ENCODE assay signal across 9 mouse cellular contexts in the genomic region with DNA sequence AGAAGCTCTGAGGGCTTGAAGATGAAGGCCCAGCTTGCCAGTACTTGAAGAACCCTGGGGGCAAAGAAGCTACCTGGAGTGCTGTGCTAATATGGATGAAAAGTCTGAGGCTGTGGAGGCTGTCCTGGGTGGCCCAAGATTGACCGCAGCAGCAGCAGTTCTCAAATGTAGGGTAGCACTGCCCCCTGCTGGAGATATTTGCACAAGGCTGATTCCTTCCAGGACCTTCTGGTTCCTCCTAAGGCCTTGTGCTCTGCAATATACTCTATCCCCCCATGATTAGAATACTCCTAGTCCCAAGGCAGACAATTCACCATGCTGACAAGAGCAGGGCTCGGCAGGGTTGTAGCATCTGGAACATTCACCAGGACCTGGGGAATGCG.
A peak's percentile ranks its signal among the peaks of the same experiment; 100 is the strongest.
DNase-seq lines count a peak whose midpoint lies in the region; ATAC-seq and TF ChIP-seq lines count a peak whose summit lies in the region.
"Had no signal": no experiment of that assay in that cellular context is flagged by ENCODE, and none has a peak within 500 bp of the region (broad histone marks: within the 10 kb centered on the region; RNA-seq: fewer than 3 reads in every experiment).

No protein-coding gene starts in this region.

- no peak for TF ChIP-seq EP300 in ES-Bruce4 (IDR thresholded peaks at IDR 0.05; ENCODE audit: insufficient read depth, low read depth, low read length)

- no peak overlapping the region for H3K4me2 ChIP-seq in forebrain, embryonic 14.5 days (ENCODE audit: low read length)
- no peak overlapping the region for H3K4me2 ChIP-seq in lung, embryonic 14.5 days
- H3K4me2 ChIP-seq: heart, embryonic 13.5 days had no signal

- no peaks in the 10 kb centered on the region for H3K9me3 ChIP-seq in ES-Bruce4 (replicated peaks; ENCODE audit: control insufficient read depth, insufficient read depth, low read length, poor library complexity, severe bottlenecking)
- no peaks in the 10 kb centered on the region for H3K9me3 ChIP-seq in forebrain, embryonic 14.5 days (replicated peaks; ENCODE audit: control insufficient read depth, low read length)
- H3K9me3 ChIP-seq in lung, embryonic 14.5 days (ENCODE audit: low read depth, low read length) = no peaks in the 10 kb centered on the region
- H3K9me3 ChIP-seq: heart, embryonic 13.5 days had no signal

- no peak for TF ChIP-seq POLR2A in ES-Bruce4 (IDR thresholded peaks at IDR 0.05; ENCODE audit: insufficient read depth, low read length)

- intact Hi-C loops in heart, postnatal 25 days (cut with DNase I) = loop anchor here (1.0 to 10.0 kb wide), 4 partner anchors 66 to 480 kb away; no protein-coding TSS in a partner anchor

- no peak overlapping the region for H3K4me3 ChIP-seq in ES-Bruce4 (ENCODE audit: low read depth, low read length)
- no peak overlapping the region for H3K4me3 ChIP-seq in forebrain, embryonic 14.5 days (ENCODE audit: low read depth, low read length)
- H3K4me3 ChIP-seq in lung, embryonic 14.5 days (ENCODE audit: low read depth, low read length) = no peak overlapping the region
- H3K4me3 ChIP-seq: heart, embryonic 13.5 days had no signal

- no peaks in the 10 kb centered on the region for H3K27me3 ChIP-seq in ES-Bruce4 (ENCODE audit: control insufficient read depth, insufficient read depth, low read length, poor library complexity, severe bottlenecking)
- no peaks in the 10 kb centered on the region for H3K27me3 ChIP-seq in forebrain, embryonic 14.5 days (replicated peaks; ENCODE audit: control insufficient read depth, insufficient read depth, low read length)
- H3K27me3 ChIP-seq in lung, embryonic 14.5 days (ENCODE audit: insufficient read depth, low read length) = no peaks in the 10 kb centered on the region

- peak; percentile 80 for TF ChIP-seq CTCF in ES-Bruce4 (IDR thresholded peaks at IDR 0.05; ENCODE audit: low read depth, low read length)
- peak; percentile 92 for TF ChIP-seq CTCF in lung, embryonic 14.5 days (IDR thresholded peaks at IDR 0.05; ENCODE audit: low read depth)

- no peak overlapping the region for H3K9ac ChIP-seq in ES-Bruce4 (ENCODE audit: low read depth, poor library complexity, severe bottlenecking)
- no peak overlapping the region for H3K9ac ChIP-seq in forebrain, embryonic 14.5 days (ENCODE audit: low read length)
- no peak overlapping the region for H3K9ac ChIP-seq in lung, embryonic 14.5 days
- H3K9ac ChIP-seq: heart, embryonic 13.5 days had no signal

- H3K4me1 ChIP-seq in ES-Bruce4 (ENCODE audit: control insufficient read depth, insufficient read depth, low read length) = peaks cover 2% of the 10 kb centered on the region
- no peaks in the 10 kb centered on the region for H3K4me1 ChIP-seq in forebrain, embryonic 14.5 days (ENCODE audit: control insufficient read depth, insufficient read depth, low read length)
- H3K4me1 ChIP-seq in lung, embryonic 14.5 days (ENCODE audit: insufficient read depth) = peaks cover 12% of the 10 kb centered on the region; the same call in 1 of the 2 replicates

- no peaks in the 10 kb centered on the region for H3K36me3 ChIP-seq in ES-Bruce4 (ENCODE audit: control insufficient read depth, insufficient read depth, low read length, poor library complexity, severe bottlenecking)
- H3K36me3 ChIP-seq in forebrain, embryonic 14.5 days (ENCODE audit: control insufficient read depth, insufficient read depth, low read length) = peaks cover 1% of the 10 kb centered on the region; the same call in 1 of the 2 replicates
- H3K36me3 ChIP-seq in lung, embryonic 14.5 days (ENCODE audit: insufficient read depth) = peaks cover 19% of the 10 kb centered on the region

- DNase-seq in c-Kit-positive CD71-positive TER-119-positive erythroid progenitor cells, embryonic 14.5 days (ENCODE audit: low spot score) = peak; percentile 66
- peak; percentile 88 for DNase-seq in forebrain, embryonic 14.5 days (ENCODE audit: low spot score)
- peak; percentile 56 for DNase-seq in heart, postnatal 25 days (ENCODE audit: low spot score)
- DNase-seq in layer of hippocampus, adult 11-12 months (ENCODE audit: low spot score) = peak; percentile 90
- DNase-seq in lung, embryonic 14.5 days = peak; percentile 97
- DNase-seq in ovary, adult 18-20 months (ENCODE audit: low spot score) = peak; percentile 61
- DNase-seq in thymus, postnatal 0 days (ENCODE audit: low spot score) = peak; percentile 78

- peak; percentile 67 for ATAC-seq in forebrain, embryonic 14.5 days
- ATAC-seq in lung, embryonic 14.5 days (ENCODE audit: insufficient read depth) = peak; percentile 81

- H3K27ac ChIP-seq in ES-Bruce4 (ENCODE audit: insufficient read depth, low read length) = no peak overlapping the region
- H3K27ac ChIP-seq in forebrain, embryonic 14.5 days (ENCODE audit: low read depth, low read length) = no peak overlapping the region
- H3K27ac ChIP-seq in lung, embryonic 14.5 days (ENCODE audit: low read depth) = no peak overlapping the region
- H3K27ac ChIP-seq: heart, embryonic 13.5 days had no signal

- WGBS in forebrain, embryonic 14.5 days = 24% methylated on average over 3 of the region's 3 CpGs
- WGBS in lung, embryonic 14.5 days = 17% methylated on average over 3 of the region's 3 CpGs
